Mouse (Mus musculus) CH12.LX (cell line): ENCODE results near the gene Akr1d1. TPM values are rescaled to one million over a fixed set of nuclear protein-coding genes. Genes with fewer than 3 reads are reported as not detected.

Experiments
- DNase-seq: peaks from one replicate; pipeline ENCODE4 v3.0.0-alpha.2; 2013; ENCODE audit errors: extremely low read depth
- H3K27ac ChIP-seq: 2 replicates; pipeline ENCODE4 v1.5.1; 2012; ENCODE audit warnings: low read depth, mild to moderate bottlenecking, control low read depth, moderate library complexity; ENCODE audit not compliant: insufficient read depth
- H3K27me3 ChIP-seq: replicated peaks from 2 replicates; pipeline ENCODE3; 2012; ENCODE audit warnings: inconsistent platforms
- H3K36me3 ChIP-seq, 2 experiments: replicated peaks in 1 of 2; 2 replicates each; pipeline versions ENCODE3 to v1.6.1; 2012; ENCODE audit warnings: inconsistent platforms in 1 of 2, low read length in 1 of 2, mild to moderate bottlenecking in 1 of 2, mixed read lengths in 1 of 2, moderate library complexity in 1 of 2; ENCODE audit not compliant: control insufficient read depth in 1 of 2, insufficient read depth in 1 of 2
- H3K4me1 ChIP-seq, 2 experiments: 2 replicates each; pipeline ENCODE4 v1.6.1; 2012; ENCODE audit warnings: inconsistent platforms in 1 of 2, moderate library complexity in 1 of 2; ENCODE audit not compliant: insufficient read depth in 2 of 2, control insufficient read depth in 1 of 2
- H3K4me2 ChIP-seq: 2 replicates; pipeline ENCODE4 v1.6.1; 2012; ENCODE audit warnings: low read depth, mild to moderate bottlenecking, control low read depth; ENCODE audit not compliant: poor library complexity, insufficient read depth, severe bottlenecking
- H3K4me3 ChIP-seq, 3 experiments: fragments of 150-350 bp in 1 of 3; sonication (generic) in 1 of 3; replicated peaks in 1 of 3; 2 replicates each; pipeline versions ENCODE3 to v1.5.1; 2011 to 2012; ENCODE audit warnings: low read depth in 2 of 3, low read length in 2 of 3, mild to moderate bottlenecking in 2 of 3, moderate library complexity in 2 of 3, control low read depth in 1 of 3, improper control_type of control experiment in 1 of 3, inconsistent platforms in 1 of 3, mixed read lengths in 1 of 3; ENCODE audit not compliant: poor library complexity in 1 of 3
- H3K79me2 ChIP-seq: replicated peaks from 2 replicates; pipeline ENCODE4 v1.6.1; 2012; ENCODE audit warnings: mild to moderate bottlenecking, moderate library complexity; ENCODE audit not compliant: control insufficient read depth, poor library complexity, insufficient read depth, severe bottlenecking; ENCODE audit errors: extremely low read depth
- H3K9ac ChIP-seq: 2 replicates; pipeline ENCODE4 v1.6.1; 2012; ENCODE audit warnings: low read depth, mild to moderate bottlenecking, control low read depth, moderate library complexity; ENCODE audit not compliant: insufficient read depth
- H3K9me3 ChIP-seq: replicated peaks from 2 replicates; pipeline ENCODE3; 2012; ENCODE audit warnings: low read length, inconsistent platforms, mixed read lengths
- CHD2 ChIP-seq: IDR thresholded peaks from 2 replicates; pipeline ENCODE4 v1.6.1; 2011; ENCODE audit warnings: low read length, improper control_type of control experiment
- CTCF ChIP-seq, 2 experiments: IDR thresholded peaks in 1 of 2; conservative IDR thresholded peaks in 1 of 2; 2 replicates each; pipeline ENCODE4 v1.5.1; 2011 to 2012; ENCODE audit warnings: low read depth in 2 of 2, low read length in 2 of 2, improper control_type of control experiment in 1 of 2, inconsistent platforms in 1 of 2, mild to moderate bottlenecking in 1 of 2, moderate library complexity in 1 of 2
- E2F4 ChIP-seq: IDR thresholded peaks from 2 replicates; pipeline ENCODE4 v1.6.1; 2011; ENCODE audit warnings: low read depth, low read length, improper control_type of control experiment; ENCODE audit not compliant: insufficient replicate concordance
- ELF1 ChIP-seq: IDR thresholded peaks from 2 replicates; pipeline ENCODE4 v1.6.1; 2014; ENCODE audit warnings: low read depth, mild to moderate bottlenecking, inconsistent platforms, low read length, improper control_type of control experiment
- EP300 ChIP-seq: IDR thresholded peaks from 2 replicates; pipeline ENCODE4 v1.6.1; 2011; ENCODE audit warnings: low read length, improper control_type of control experiment
- ETS1 ChIP-seq: conservative IDR thresholded peaks from 2 replicates; pipeline ENCODE4 v1.6.1; 2012; ENCODE audit warnings: low read depth, mild to moderate bottlenecking, inconsistent platforms, low read length, improper control_type of control experiment, moderate library complexity
- GABPA ChIP-seq: IDR thresholded peaks from 2 replicates; pipeline ENCODE4 v1.6.1; 2012; ENCODE audit warnings: low read depth, low read length, improper control_type of control experiment, inconsistent platforms; ENCODE audit not compliant: insufficient replicate concordance
- IRF4 ChIP-seq: IDR thresholded peaks from 2 replicates; pipeline ENCODE4 v1.6.1; 2014; ENCODE audit warnings: low read depth, mild to moderate bottlenecking, inconsistent platforms, low read length, improper control_type of control experiment
- JUND ChIP-seq: conservative IDR thresholded peaks from 2 replicates; pipeline ENCODE4 v1.6.1; 2011; ENCODE audit warnings: low read depth, low read length, improper control_type of control experiment
- MAX ChIP-seq: IDR thresholded peaks from 2 replicates; pipeline ENCODE4 v1.6.1; 2011; ENCODE audit warnings: low read length, improper control_type of control experiment
- MAZ ChIP-seq: IDR thresholded peaks from 2 replicates; pipeline ENCODE4 v1.6.1; 2012; ENCODE audit warnings: low read depth, mild to moderate bottlenecking, inconsistent platforms, low read length, improper control_type of control experiment, moderate library complexity
- MEF2A ChIP-seq: IDR thresholded peaks from 2 replicates; pipeline ENCODE4 v1.6.1; 2014; ENCODE audit warnings: low read depth, mild to moderate bottlenecking, inconsistent platforms, low read length, improper control_type of control experiment, borderline replicate concordance
- MYC ChIP-seq: IDR thresholded peaks from 2 replicates; pipeline ENCODE4 v1.6.1; 2011; ENCODE audit warnings: low read depth, mild to moderate bottlenecking, improper control_type of control experiment, low read length
- NELFE ChIP-seq: IDR thresholded peaks from 2 replicates; pipeline ENCODE4 v1.6.1; 2011; ENCODE audit warnings: low read depth, low read length, improper control_type of control experiment
- NRF1 ChIP-seq: IDR thresholded peaks from 2 replicates; pipeline ENCODE4 v1.6.1; 2014; ENCODE audit warnings: low read depth, mild to moderate bottlenecking, inconsistent platforms, low read length, improper control_type of control experiment, moderate library complexity
- POLR2A ChIP-seq: IDR thresholded peaks from 2 replicates; pipeline ENCODE4 v1.6.1; 2011; ENCODE audit warnings: low read depth, mild to moderate bottlenecking, improper control_type of control experiment, low read length
- POLR2AphosphoS2 ChIP-seq: IDR thresholded peaks from 2 replicates; pipeline ENCODE4 v1.6.1; 2011; ENCODE audit warnings: low read depth, low read length, improper control_type of control experiment
- RCOR1 ChIP-seq: conservative IDR thresholded peaks from 2 replicates; pipeline ENCODE4 v1.6.1; 2012; ENCODE audit warnings: low read depth, mild to moderate bottlenecking, inconsistent platforms, low read length, improper control_type of control experiment
- SMC3 ChIP-seq: IDR thresholded peaks from 2 replicates; pipeline ENCODE4 v1.6.1; 2011; ENCODE audit warnings: low read depth, low read length, improper control_type of control experiment
- TCF12 ChIP-seq: IDR thresholded peaks from 2 replicates; pipeline ENCODE4 v1.6.1; 2014; ENCODE audit warnings: low read depth, mild to moderate bottlenecking, inconsistent platforms, low read length, improper control_type of control experiment
- UBTF ChIP-seq: IDR thresholded peaks from 2 replicates; pipeline ENCODE4 v1.6.1; 2012; ENCODE audit warnings: low read depth, mild to moderate bottlenecking, inconsistent platforms, low read length, improper control_type of control experiment, moderate library complexity
- USF1 ChIP-seq: IDR thresholded peaks from 2 replicates; pipeline ENCODE4 v1.6.1; 2014; ENCODE audit warnings: low read depth, mild to moderate bottlenecking, inconsistent platforms, low read length, improper control_type of control experiment
- USF2 ChIP-seq: conservative IDR thresholded peaks from 2 replicates; pipeline ENCODE4 v1.6.1; 2011; ENCODE audit warnings: low read depth, low read length, improper control_type of control experiment
- dilution Hi-C: fragments of 300-500 bp; cut with MboI; formaldehyde crosslinking; loops from 2 replicates; pipeline ENCODE4 v1.14.3; 2020; ENCODE audit warnings: low sequenced_read_pairs; ENCODE audit not compliant: extremely low pct_unique_long_range_greater_than_20kb, extremely low pct_ligation_motif_present
- in situ Hi-C: fragments of 300-500 bp; cut with MboI; formaldehyde crosslinking; loops from 3 replicates; pipeline ENCODE4 v1.14.3; 2019; ENCODE audit warnings: low sequenced_read_pairs, low pct_ligation_motif_present, low pct_unique_long_range_greater_than_20kb, mixed read lengths
- polyA plus RNA-seq: library from polyadenylated mRNA; unstranded; fragments of >175 nt; gene quantifications from 2 replicates; pipeline ENCODE4 v1.2.1, GENCODE M21; 2012; ENCODE audit warnings: low read depth; ENCODE audit not compliant: insufficient read length
- total RNA-seq, 2 experiments: library from RNA; depleted of rRNA; stranded (reverse); fragments of 300-350 nt in 1 of 2; fragments of >200 nt in 1 of 2; gene quantifications; 2 replicates each; pipeline ENCODE4 v1.2.3; 2012 to 2014

Gene Akr1d1
- total and polyA plus RNA-seq, 3 experiments = not detected

DNA sequence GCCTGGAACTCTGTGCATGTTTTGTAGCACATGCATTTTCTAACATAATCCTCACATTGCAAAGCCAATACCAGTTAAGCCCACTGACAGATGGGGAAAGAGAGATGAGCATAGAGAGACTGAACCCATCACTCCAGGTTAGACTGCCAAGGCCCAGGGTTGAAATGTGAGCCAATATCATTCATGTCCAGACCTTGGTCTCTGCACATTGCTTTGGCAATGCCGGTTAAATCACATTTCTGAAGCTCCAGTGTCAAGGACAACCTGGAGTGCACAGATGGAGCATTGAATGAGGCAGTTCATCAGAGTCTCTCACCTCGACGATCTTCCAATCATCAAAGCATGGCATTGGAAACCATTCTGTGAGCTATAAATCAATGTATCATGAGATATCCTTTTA is 2.1 kb downstream of the Akr1d1 start:
- no peaks in the 10 kb centered on the region for H3K9me3 ChIP-seq
- TF ChIP-seq POLR2AphosphoS2 (no peak), TCF12 (no peak), NELFE (no peak), MYC (no peak), JUND (no peak), MAZ (no peak), CHD2 (no peak), NRF1 (no peak), MEF2A (no peak), IRF4 (no peak), EP300 (no peak), ELF1 (no peak), POLR2A (no peak), CTCF (conservative IDR thresholded peaks at IDR 0.05 in 1 of 2, IDR thresholded peaks at IDR 0.05 in 1 of 2; ENCODE audit: low read depth in 2 of 2, low read length in 2 of 2) (no peak), USF2 (no peak), RCOR1 (no peak), MAX (no peak)
- TF ChIP-seq, all 38 proteins: peak for 0
- Histone ChIP-seq H3K79me2 (no peaks in the 10 kb centered on the region), H3K4me1 (no peaks in the 10 kb centered on the region), H3K27me3 (no peaks in the 10 kb centered on the region), H3K36me3 (no peaks in the 10 kb centered on the region), H3K27ac (no peak overlapping the region), H3K4me2 (no peak overlapping the region), H3K9ac (no peak overlapping the region), H3K4me3 (no peak overlapping the region)
- DNase-seq = no peak
- in situ Hi-C loops (no loop called here), dilution Hi-C loops (no loop called here)

DNA sequence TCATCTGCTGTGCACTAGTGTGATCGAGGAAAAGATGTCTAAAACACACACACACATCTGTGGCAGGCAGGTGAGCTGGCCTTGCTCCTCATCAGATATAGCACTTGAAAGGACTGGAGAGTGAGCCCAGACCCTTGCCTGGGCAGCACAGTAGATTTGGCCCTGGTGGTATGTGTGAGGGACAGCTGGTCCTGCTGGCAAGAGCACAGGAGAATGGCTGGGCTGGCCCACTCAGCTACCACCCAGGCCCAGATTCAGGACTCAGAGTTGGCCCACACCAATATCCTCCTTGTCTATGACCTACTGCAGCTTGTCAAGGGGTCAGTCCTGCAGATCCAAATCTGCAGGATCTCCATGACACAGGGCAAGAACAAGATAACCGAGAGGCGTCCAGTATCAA is 6.9 kb downstream of the Akr1d1 start:
- no peak for TF ChIP-seq E2F4
- TF ChIP-seq MEF2A = no peak
- TF ChIP-seq UBTF = no peak
- TF ChIP-seq USF1 = no peak
- no peak for TF ChIP-seq ETS1
- TF ChIP-seq GABPA = no peak
- TF ChIP-seq JUND = no peak
- no peak for TF ChIP-seq SMC3
- Histone ChIP-seq H3K4me3 (no peak overlapping the region), H3K27ac (no peak overlapping the region), H3K79me2 (no peaks in the 10 kb centered on the region), H3K4me1 (no peaks in the 10 kb centered on the region), H3K27me3 (no peaks in the 10 kb centered on the region), H3K36me3 (no peaks in the 10 kb centered on the region), H3K9me3 (no peaks in the 10 kb centered on the region), H3K4me2 (no peak overlapping the region), H3K9ac (no peak overlapping the region)
- dilution Hi-C loops = no loop called here
- in situ Hi-C loops = no loop called here
- DNase-seq = no peak
